Mouse (Mus musculus): Measurements from ENCODE around the gene Nol11.

DNA sequence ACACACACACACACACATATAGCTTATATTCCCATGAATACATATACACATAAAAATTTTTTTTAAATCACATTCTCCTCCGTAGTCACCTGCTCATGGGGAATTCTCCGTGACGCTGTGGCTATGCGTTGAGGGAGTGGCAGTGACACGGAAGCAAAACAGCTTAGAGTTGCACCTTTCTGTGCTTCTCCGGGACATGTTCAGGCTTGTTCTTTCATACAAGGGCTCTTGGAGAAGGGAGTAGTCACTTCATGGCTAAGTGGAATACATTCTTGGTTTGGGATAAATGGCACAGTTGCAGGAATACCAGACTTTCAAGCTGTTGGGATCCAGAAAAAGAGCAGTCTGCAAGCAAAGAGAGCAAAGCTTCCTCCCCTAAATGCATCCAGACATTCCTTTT lies 51.6 kb downstream of the Nol11 start:
- TF ChIP-seq CTCF (IDR thresholded peaks at IDR 0.05; ENCODE audit: low read depth, low read length) (no peak), EP300 (IDR thresholded peaks at IDR 0.05; ENCODE audit: insufficient read depth, low read depth, low read length) (no peak)

Data from ES-Bruce4 (cell line).